Mouse (Mus musculus) granulocyte monocyte progenitor cell, adult 5-6 weeks (primary cell): ENCODE data around the gene Il18bp. TPM values are rescaled to one million over a fixed set of nuclear protein-coding genes. Genes with fewer than 3 reads are reported as not detected.

ENCODE experiments used
- ATAC-seq: replicated peaks from 2 replicates; pipeline ENCODE4 v1.8.0; 2016; ENCODE audit warnings: mild to moderate bottlenecking, moderate TSS enrichment, inconsistent platforms; ENCODE audit not compliant: poor library complexity, severe bottlenecking
- total RNA-seq, 2 experiments: library from RNA; stranded (forward) in 1 of 2; stranded (reverse) in 1 of 2; fragments of 200-712, 200-1000 nt in 1 of 2; fragments of >200 nt in 1 of 2; fragmentation: Nextera tagmentation in 1 of 2; gene quantifications; 2 replicates each; pipeline ENCODE4 v1.2.3; 2014 to 2017

Gene Il18bp
- total RNA-seq, 2 experiments from 2014 or later, result 1.1 to 12.6 TPM

GRCm38 (mm10) chr7:102011855-102012254 lies 6.6 kb downstream of the Il18bp start:
- ATAC-seq, result no peak

- no peak for ATAC-seq
These were observed 12.0 kb downstream of the Il18bp start for GRCm38 (mm10) chr7:102006520-102006919.

- no peak for ATAC-seq
These were observed 17.4 kb downstream of the Il18bp start for GRCm38 (mm10) chr7:102000921-102001630.

- ATAC-seq, result no peak
These were observed 18.2 kb downstream of the Il18bp start for GRCm38 (mm10) chr7:102000296-102000695.

- ATAC-seq, result no peak
These were observed 18.9 kb downstream of the Il18bp start for GRCm38 (mm10) chr7:101999461-102000151.

GRCm38 (mm10) chr7:101998194-101998927 lies 20.1 kb downstream of the Il18bp start:
- peak; percentile 77 for ATAC-seq

- ATAC-seq, result no peak
These were observed 24.2 kb downstream of the Il18bp start for GRCm38 (mm10) chr7:101994241-101994640.

- ATAC-seq, result no peak
These were observed 33.4 kb downstream of the Il18bp start for GRCm38 (mm10) chr7:101985081-101985480.

- no peak for ATAC-seq
These were observed 35.8 kb downstream of the Il18bp start for GRCm38 (mm10) chr7:101982735-101983134.

GRCm38 (mm10) chr7:101974505-101974904 lies 44.0 kb downstream of the Il18bp start:
- no peak for ATAC-seq

- no peak for ATAC-seq
These were observed 44.8 kb downstream of the Il18bp start for GRCm38 (mm10) chr7:101973730-101974129.

GRCm38 (mm10) chr7:101971721-101972120 lies 46.8 kb downstream of the Il18bp start:
- no peak for ATAC-seq

GRCm38 (mm10) chr7:101970821-101971461 lies 47.5 kb downstream of the Il18bp start:
- ATAC-seq, result peak; percentile 42

GRCm38 (mm10) chr7:101970429-101970775 lies 48.1 kb downstream of the Il18bp start:
- peak; percentile 18 for ATAC-seq

GRCm38 (mm10) chr7:101969694-101970428 lies 48.6 kb downstream of the Il18bp start:
- peak; percentile 69 for ATAC-seq

- no peak for ATAC-seq
These were observed 49.7 kb downstream of the Il18bp start for GRCm38 (mm10) chr7:101968751-101969150.

GRCm38 (mm10) chr7:101967256-101967655 lies 51.2 kb downstream of the Il18bp start:
- ATAC-seq, result no peak

- ATAC-seq, result peak; percentile 42; the same call in 1 of the 2 replicates
These were observed 52.9 kb downstream of the Il18bp start for GRCm38 (mm10) chr7:101965606-101966005.
